Mouse (Mus musculus) liver, adult 2 months (tissue): ENCODE data around the gene Abcc3. TPM values are rescaled to one million over a fixed set of nuclear protein-coding genes. Genes with fewer than 3 reads are reported as not detected.

Source experiments
- DNase-seq: peaks from one replicate; pipeline ENCODE4 v3.0.0-alpha.2; 2011; ENCODE audit warnings: low read depth, low spot score; ENCODE audit errors: extremely low read depth
- H3K27ac ChIP-seq: fragments of 200-500 bp; replicated peaks from 2 replicates; pipeline ENCODE4 v1.5.1; 2012; ENCODE audit warnings: low read depth, mild to moderate bottlenecking, control low read depth, inconsistent platforms, low read length; ENCODE audit not compliant: insufficient read depth
- H3K27me3 ChIP-seq: fragments of 200-500 bp; 2 replicates; pipeline ENCODE4 v1.6.1; 2012; ENCODE audit warnings: mild to moderate bottlenecking, moderate library complexity, low read length, inconsistent platforms; ENCODE audit not compliant: control insufficient read depth, insufficient read depth
- H3K36me3 ChIP-seq: fragments of 200-500 bp; 2 replicates; pipeline ENCODE4 v1.6.1; 2012; ENCODE audit warnings: low read length, inconsistent platforms; ENCODE audit not compliant: control insufficient read depth, insufficient read depth
- H3K4me1 ChIP-seq: fragments of 200-500 bp; 2 replicates; pipeline ENCODE4 v1.6.1; 2011; ENCODE audit warnings: low read length; ENCODE audit not compliant: control insufficient read depth, insufficient read depth
- H3K4me3 ChIP-seq: fragments of 200-500 bp; 2 replicates; pipeline ENCODE4 v1.5.1; 2011; ENCODE audit warnings: low read depth, mild to moderate bottlenecking, control low read depth, low read length, moderate library complexity; ENCODE audit not compliant: insufficient read depth
- H3K79me2 ChIP-seq: fragments of 200-500 bp; 2 replicates; pipeline ENCODE4 v1.6.1; 2012; ENCODE audit warnings: inconsistent platforms, mild to moderate bottlenecking, low read length, moderate library complexity; ENCODE audit not compliant: control insufficient read depth, insufficient read depth
- H3K9ac ChIP-seq: fragments of 200-500 bp; 2 replicates; pipeline ENCODE4 v1.6.1; 2012; ENCODE audit warnings: low read depth, mild to moderate bottlenecking, control low read depth, inconsistent platforms, low read length
- CTCF ChIP-seq: fragments of 200-500 bp; IDR thresholded peaks from 2 replicates; pipeline ENCODE4 v1.5.1; 2011; ENCODE audit warnings: low read depth, low read length, control low read depth
- POLR2A ChIP-seq: fragments of 200-500 bp; IDR thresholded peaks from 2 replicates; pipeline ENCODE4 v1.6.1; 2011; ENCODE audit warnings: low read length, control low read depth; ENCODE audit not compliant: insufficient read depth; ENCODE audit errors: extremely low read depth
- WGBS: fragments of 180-500 bp; shearing (Covaris S2); methylation state at CpG from one replicate; pipeline ENCODE4 v1.1.7; 2018; 5-methylcytosine and 5-hydroxymethylcytosine counted together
- polyA plus RNA-seq: library from polyadenylated mRNA; depleted of rRNA; stranded (reverse); fragments of >200 nt; gene quantifications from 2 replicates; pipeline ENCODE4 v1.2.3, GENCODE M21; 2012
- total RNA-seq: library from RNA; depleted of rRNA; stranded (reverse); fragments of >200 nt; gene quantifications from 2 replicates; pipeline ENCODE4 v1.2.3, GENCODE M21; 2014

The Abcc3 gene
- total and polyA plus RNA-seq, 2 experiments, result 180 to 292 TPM

GRCm38 (mm10) chr11:94320969-94321930 lies 71.5 kb downstream of the Abcc3 start:
- Histone ChIP-seq H3K27me3 (no peaks in the 10 kb centered on the region), H3K9ac (peak overlapping the region; percentile 98), H3K4me3 (peak overlapping the region; percentile 97), H3K36me3 (no peaks in the 10 kb centered on the region), H3K27ac (peak overlapping the region; percentile 90), H3K4me1 (peaks cover 23% of the 10 kb centered on the region), H3K79me2 (peaks cover 38% of the 10 kb centered on the region; the same call in 1 of the 2 replicates)
- WGBS, result under 1% methylated on average over 67 of the region's 67 CpGs
- DNase-seq, result peak; percentile 64
- TF ChIP-seq POLR2A (no peak), CTCF (no peak)

GRCm38 (mm10) chr11:94318056-94318455 lies 74.7 kb downstream of the Abcc3 start:
- TF ChIP-seq POLR2A (no peak), CTCF (no peak)
- Histone ChIP-seq H3K27me3 (no peaks in the 10 kb centered on the region), H3K4me3 (no peak overlapping the region), H3K9ac (no peak overlapping the region), H3K27ac (0 out of 2 replicates have a peak overlapping the region, but pooled peaks have one; percentile 20), H3K36me3 (no peaks in the 10 kb centered on the region), H3K79me2 (peaks cover 53% of the 10 kb centered on the region; the same call in 1 of the 2 replicates), H3K4me1 (peaks cover 31% of the 10 kb centered on the region)
- DNase-seq, result peak; percentile 77
- 25% methylated on average over 5 of the region's 5 CpGs for WGBS

GRCm38 (mm10) chr11:94317515-94317914 lies 75.3 kb downstream of the Abcc3 start:
- WGBS, result 35% methylated on average over 4 of the region's 4 CpGs
- Histone ChIP-seq H3K4me3 (no peak overlapping the region), H3K79me2 (peaks cover 58% of the 10 kb centered on the region; the same call in 1 of the 2 replicates), H3K27ac (0 out of 2 replicates have a peak overlapping the region, but pooled peaks have one; percentile 11), H3K4me1 (peaks cover 30% of the 10 kb centered on the region), H3K36me3 (no peaks in the 10 kb centered on the region; the same call in 1 of the 2 replicates), H3K27me3 (no peaks in the 10 kb centered on the region), H3K9ac (no peak overlapping the region)
- no peak for DNase-seq
- TF ChIP-seq CTCF (no peak), POLR2A (no peak)

GRCm38 (mm10) chr11:94317014-94317413 lies 75.8 kb downstream of the Abcc3 start:
- no peaks in the 10 kb centered on the region for H3K27me3 ChIP-seq
- H3K4me1 ChIP-seq, result peaks cover 31% of the 10 kb centered on the region
- WGBS, result 33% methylated on average over 1 of the region's 1 CpGs
- peaks cover 61% of the 10 kb centered on the region; the same call in 1 of the 2 replicates for H3K79me2 ChIP-seq
- TF ChIP-seq CTCF (no peak), POLR2A (no peak)
- H3K4me3 ChIP-seq, result no peak overlapping the region
- no peaks in the 10 kb centered on the region; the same call in 1 of the 2 replicates for H3K36me3 ChIP-seq
- no peak overlapping the region for H3K27ac ChIP-seq
- no peak for DNase-seq
- H3K9ac ChIP-seq, result no peak overlapping the region

- Histone ChIP-seq H3K36me3 (no peaks in the 10 kb centered on the region; the same call in 1 of the 2 replicates), H3K27ac (no peak overlapping the region), H3K79me2 (peaks cover 59% of the 10 kb centered on the region; the same call in 1 of the 2 replicates), H3K27me3 (no peaks in the 10 kb centered on the region), H3K4me3 (no peak overlapping the region), H3K4me1 (peaks cover 32% of the 10 kb centered on the region), H3K9ac (no peak overlapping the region)
- DNase-seq, result no peak
- TF ChIP-seq POLR2A, result no peak
- TF ChIP-seq CTCF, result no peak
- WGBS, result 36% methylated on average over 2 of the region's 2 CpGs
Measured at GRCm38 (mm10) chr11:94316528-94316927, 76.3 kb downstream of the Abcc3 start.
